Mouse (Mus musculus): Measurements from ENCODE around the gene Reg3b. TPM values are rescaled to one million over a fixed set of nuclear protein-coding genes. Genes with fewer than 3 reads are reported as not detected.
A peak's percentile ranks its signal among the peaks of the same experiment; 100 is the strongest.
"Not testable (repeated sequence)": the region's sequence is repeated elsewhere in the genome, so short reads cannot be mapped to it uniquely, and the experiment has no call there.

Reg3b gene
- polyA plus RNA-seq (2015; fragmentation: Nextera tagmentation; extraction: Ambion mirVana), result not detected in 2 replicates

GRCm38 (mm10) chr6:78370357-78370756, at the start of gene Reg3b:
Reg3b (plus strand) TSS chr6:78370657.
- no peak within 1 kb of the TSS for H3K4me3 ChIP-seq
- no peaks in the 10 kb centered on the region for H3K4me1 ChIP-seq

DNA sequence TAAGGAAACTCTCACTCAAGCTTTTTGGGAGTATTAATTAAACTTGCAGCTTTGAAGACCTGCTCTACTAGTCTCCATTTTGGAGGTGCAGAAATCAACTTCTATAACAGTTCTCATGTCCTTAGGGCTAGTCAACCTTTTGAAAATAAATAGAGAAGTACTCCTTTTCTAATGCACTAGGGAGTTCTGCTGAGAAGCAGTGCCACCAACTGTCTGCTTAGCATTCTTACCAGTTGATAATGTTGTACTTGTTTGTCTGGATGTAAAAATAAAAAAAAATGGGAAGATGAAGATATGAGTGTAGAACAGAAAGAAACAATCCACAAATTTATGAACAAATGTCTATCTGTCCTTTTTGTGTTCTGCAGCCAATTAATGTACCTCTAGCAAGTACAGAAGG, 42.7 kb upstream of the Reg3b start:
- Histone ChIP-seq H3K27me3 (no peaks in the 10 kb centered on the region), H3K4me3 (no peak overlapping the region), H3K4me1 (no peaks in the 10 kb centered on the region), H3K9me3 (no peaks in the 10 kb centered on the region), H3K4me2 (replicated peaks) (no peak overlapping the region), H3K9ac (replicated peaks) (no peak overlapping the region), H3K36me3 (no peaks in the 10 kb centered on the region), H3K27ac (replicated peaks) (no peak overlapping the region)
- ATAC-seq (replicated peaks), result no peak

More at GRCm38 (mm10) chr6:78370357-78370756, at the start of gene Reg3b:
- 95% methylated on average over 2 of the region's 2 CpGs for WGBS
- Histone ChIP-seq H3K27ac (replicated peaks) (no peak within 1 kb of the TSS), H3K27me3 (no peaks in the 10 kb centered on the region), H3K9me3 (no peaks in the 10 kb centered on the region), H3K4me2 (replicated peaks) (no peak within 1 kb of the TSS), H3K36me3 (no peaks in the 10 kb centered on the region), H3K9ac (replicated peaks) (no peak within 1 kb of the TSS)
- no peak for ATAC-seq (replicated peaks)

GRCm38 (mm10) chr6:78329166-78329565, 41.3 kb upstream of the Reg3b start:
- Histone ChIP-seq H3K9ac (replicated peaks) (no peak overlapping the region), H3K4me1 (no peaks in the 10 kb centered on the region), H3K9me3 (no peaks in the 10 kb centered on the region), H3K4me3 (no peak overlapping the region), H3K4me2 (replicated peaks) (no peak overlapping the region), H3K36me3 (no peaks in the 10 kb centered on the region), H3K27me3 (no peaks in the 10 kb centered on the region), H3K27ac (replicated peaks) (no peak overlapping the region)
- 64% methylated on average over 2 of the region's 2 CpGs for WGBS
- ATAC-seq (replicated peaks), result no peak; the same call in 1 of the 2 replicates

DNA sequence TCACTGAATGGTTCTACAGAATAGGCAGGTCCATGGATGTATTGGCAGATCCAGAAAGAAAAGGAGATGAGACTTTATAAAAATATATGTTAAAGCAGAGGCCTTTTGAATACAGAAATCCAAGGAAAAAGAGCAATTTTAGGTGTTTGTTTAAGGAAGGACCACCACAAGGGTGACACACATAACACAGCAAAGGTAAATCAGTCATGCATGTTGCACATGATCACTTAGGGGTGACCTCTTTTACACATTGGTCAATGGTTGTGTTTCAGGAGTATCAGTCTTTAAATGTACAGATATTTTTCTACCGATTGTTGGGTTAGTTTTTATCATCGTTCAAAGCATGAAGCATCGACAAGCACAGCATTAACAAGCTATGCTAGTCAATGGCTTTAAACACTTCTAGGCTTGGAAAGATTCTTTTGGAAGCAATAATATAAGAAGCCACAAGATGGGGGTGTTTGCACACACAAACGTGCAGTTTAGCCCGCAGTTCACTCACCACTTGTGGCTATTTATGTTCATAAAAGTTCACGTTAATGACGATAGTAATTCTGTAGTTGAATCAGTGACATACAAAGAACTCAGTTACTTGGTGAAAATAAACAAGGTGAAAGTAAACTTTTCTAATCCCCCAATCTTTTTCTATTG, 38.4 kb upstream of the Reg3b start:
- ATAC-seq (replicated peaks), result peak; percentile 82

GRCm38 (mm10) chr6:78340296-78340695, 30.2 kb upstream of the Reg3b start:
- no peak overlapping the region for H3K9ac ChIP-seq (replicated peaks)
- H3K4me1 ChIP-seq, result no peaks in the 10 kb centered on the region
- no peak overlapping the region for H3K4me2 ChIP-seq (replicated peaks)
- no peaks in the 10 kb centered on the region for H3K9me3 ChIP-seq
- no peaks in the 10 kb centered on the region for H3K27me3 ChIP-seq
- H3K4me3 ChIP-seq, result no peak overlapping the region
- no peak overlapping the region for H3K27ac ChIP-seq (replicated peaks)
- H3K36me3 ChIP-seq, result no peaks in the 10 kb centered on the region
- no peak for ATAC-seq (replicated peaks)

More for the DNA sequence above, 38.4 kb upstream of the Reg3b start:
- Histone ChIP-seq H3K9ac (replicated peaks) (no peak overlapping the region), H3K4me3 (no peak overlapping the region), H3K27me3 (no peaks in the 10 kb centered on the region), H3K27ac (replicated peaks) (no peak overlapping the region), H3K36me3 (no peaks in the 10 kb centered on the region), H3K4me1 (no peaks in the 10 kb centered on the region), H3K4me2 (replicated peaks) (no peak overlapping the region), H3K9me3 (no peaks in the 10 kb centered on the region)
- WGBS, result 31% methylated on average over 7 of the region's 7 CpGs

DNA sequence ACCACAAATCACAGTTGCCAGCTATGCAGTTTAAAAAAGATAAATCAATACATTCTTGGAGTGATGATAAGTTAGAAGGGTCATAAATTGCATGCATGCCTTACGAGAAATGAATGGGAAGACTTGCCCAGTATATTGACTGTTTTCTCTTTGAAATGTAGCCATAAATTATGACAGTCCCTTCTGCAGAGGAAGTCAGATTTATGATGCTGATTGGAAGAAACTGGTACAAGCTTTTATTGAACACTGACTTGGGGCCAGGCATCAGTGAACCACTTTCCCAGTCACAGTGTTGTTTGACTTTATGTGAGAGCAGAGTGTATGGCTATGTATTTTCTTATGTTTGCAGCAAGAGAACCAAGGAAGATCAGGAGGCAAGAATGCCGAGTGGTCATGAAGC, 28.8 kb upstream of the Reg3b start:
- Histone ChIP-seq H3K27ac (replicated peaks) (no peak overlapping the region), H3K36me3 (no peaks in the 10 kb centered on the region), H3K4me2 (replicated peaks) (no peak overlapping the region), H3K4me3 (no peak overlapping the region), H3K9ac (replicated peaks) (no peak overlapping the region), H3K9me3 (no peaks in the 10 kb centered on the region), H3K27me3 (no peaks in the 10 kb centered on the region), H3K4me1 (no peaks in the 10 kb centered on the region)
- 93% methylated on average over 2 of the region's 2 CpGs for WGBS
- ATAC-seq (replicated peaks), result no peak

GRCm38 (mm10) chr6:78361971-78362563, 8.4 kb upstream of the Reg3b start:
- H3K4me2 ChIP-seq (replicated peaks), result no peak overlapping the region
- 73% methylated on average over 2 of the region's 2 CpGs for WGBS
- H3K4me1 ChIP-seq, result no peaks in the 10 kb centered on the region
- H3K36me3 ChIP-seq, result no peaks in the 10 kb centered on the region
- ATAC-seq (replicated peaks), result no peak
- no peak overlapping the region for H3K9ac ChIP-seq (replicated peaks)
- no peak overlapping the region for H3K4me3 ChIP-seq
- no peak overlapping the region for H3K27ac ChIP-seq (replicated peaks)
- H3K27me3 ChIP-seq, result no peaks in the 10 kb centered on the region
- no peaks in the 10 kb centered on the region for H3K9me3 ChIP-seq

- Histone ChIP-seq H3K27me3 (no peaks in the 10 kb centered on the region), H3K4me3 (no peak within 1 kb of the TSS), H3K4me2 (replicated peaks) (no peak within 1 kb of the TSS), H3K9me3 (no peaks in the 10 kb centered on the region), H3K9ac (replicated peaks) (no peak within 1 kb of the TSS), H3K4me1 (no peaks in the 10 kb centered on the region), H3K36me3 (no peaks in the 10 kb centered on the region), H3K27ac (replicated peaks) (no peak within 1 kb of the TSS)
- WGBS, result 78% methylated on average over 2 of the region's 2 CpGs
- no peak for ATAC-seq (replicated peaks)
Observed at GRCm38 (mm10) chr6:78378765-78379164, 8.3 kb downstream of the Reg3b start, which contains the start of gene Reg3d. Reg3d (minus strand) TSS chr6:78378865.

DNA sequence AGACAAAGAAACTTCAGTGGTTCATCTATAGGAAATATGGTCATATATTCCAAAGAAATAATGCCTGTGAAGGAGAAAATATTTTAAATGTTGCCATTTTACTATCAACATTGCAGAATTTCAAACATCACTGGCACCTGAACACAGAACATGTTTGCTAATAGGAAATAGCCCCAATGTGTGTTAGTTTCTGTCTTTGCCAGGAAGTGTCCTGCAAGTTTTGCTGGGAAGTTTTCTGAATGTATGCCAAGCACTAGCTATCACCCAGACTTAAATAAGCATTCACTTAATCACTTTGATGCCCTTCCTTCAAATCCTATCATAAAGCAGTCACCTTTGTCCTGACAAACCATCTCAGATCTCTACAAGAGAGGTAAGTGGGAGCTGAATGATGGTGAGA, 10.0 kb downstream of the Reg3b start, which contains the start of gene Reg3a:
Reg3a (plus strand) TSS at position 301 of the 400 bp plus-strand sequence.
- Histone ChIP-seq H3K9me3 (no peaks in the 10 kb centered on the region), H3K36me3 (no peaks in the 10 kb centered on the region), H3K4me2 (replicated peaks) (no peak within 1 kb of the TSS)

GRCm38 (mm10) chr6:78385609-78386008, 15.2 kb downstream of the Reg3b start:
- ATAC-seq (replicated peaks), result 0 out of 2 replicates have a peak, but pooled peaks have one; percentile 26
- H3K9me3 ChIP-seq, result no peaks in the 10 kb centered on the region
- no peak overlapping the region for H3K4me2 ChIP-seq (replicated peaks)
- no peaks in the 10 kb centered on the region for H3K4me1 ChIP-seq
- no peaks in the 10 kb centered on the region for H3K36me3 ChIP-seq
- 80% methylated on average over 3 of the region's 3 CpGs for WGBS
- no peak overlapping the region for H3K4me3 ChIP-seq
- H3K9ac ChIP-seq (replicated peaks), result no peak overlapping the region
- H3K27me3 ChIP-seq, result no peaks in the 10 kb centered on the region
- H3K27ac ChIP-seq (replicated peaks), result no peak overlapping the region

More for the DNA sequence above, 10.0 kb downstream of the Reg3b start, which contains the start of gene Reg3a:
- no peak within 1 kb of the TSS for H3K9ac ChIP-seq (replicated peaks)
- no peaks in the 10 kb centered on the region for H3K27me3 ChIP-seq
- H3K4me1 ChIP-seq, result no peaks in the 10 kb centered on the region
- ATAC-seq (replicated peaks), result no peak
- no peak within 1 kb of the TSS for H3K27ac ChIP-seq (replicated peaks)
- no peak within 1 kb of the TSS for H3K4me3 ChIP-seq

DNA sequence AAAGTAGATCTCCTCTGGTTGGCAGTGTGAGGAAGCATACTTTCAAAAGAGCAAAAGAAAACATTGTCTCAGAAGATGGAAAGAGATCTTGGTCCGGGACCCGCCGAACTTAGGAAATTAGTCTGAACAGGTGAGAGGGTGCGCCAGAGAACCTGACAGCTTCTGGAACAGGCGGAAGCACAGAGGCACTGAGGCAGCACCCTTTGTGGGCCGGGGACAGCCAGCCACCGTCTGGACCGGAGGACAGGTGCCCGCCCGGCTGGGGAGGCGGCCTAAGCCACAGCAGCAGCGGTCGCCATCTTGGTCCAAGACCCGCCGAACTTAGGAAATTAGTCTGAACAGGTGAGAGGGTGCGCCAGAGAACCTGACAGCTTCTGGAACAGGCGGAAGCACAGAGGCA, 24.9 kb downstream of the Reg3b start, which contains the start of gene Reg2:
Reg2 (plus strand) TSS at position 301 of the 400 bp plus-strand sequence.
- H3K9me3 ChIP-seq; H3K36me3 ChIP-seq; ATAC-seq (replicated peaks): not testable (repeated sequence)

DNA sequence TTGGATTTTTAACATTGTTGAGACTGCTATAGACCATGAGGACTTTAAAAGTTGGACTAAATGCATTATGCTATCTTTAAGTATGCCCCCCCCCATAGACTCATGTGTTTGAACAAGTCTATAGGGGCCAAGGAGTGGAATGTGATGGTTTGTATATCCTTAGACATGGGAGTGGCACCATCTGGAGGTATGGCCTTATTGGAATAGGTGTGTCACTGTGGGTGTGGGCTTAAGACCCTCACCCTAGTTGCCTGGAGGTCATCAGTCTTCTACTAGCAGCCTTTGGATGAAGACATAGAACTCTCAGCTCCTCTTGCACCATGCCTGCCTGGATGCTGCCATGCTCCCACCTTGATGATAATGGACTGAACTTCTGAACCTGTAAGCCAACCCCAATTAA, 52.0 kb downstream of the Reg3b start, which contains the start of gene Reg1:
Reg1 (plus strand) TSS at position 301 of the 400 bp plus-strand sequence.
- H3K9me3 ChIP-seq; H3K4me2 ChIP-seq (replicated peaks); H3K27ac ChIP-seq (replicated peaks); H3K4me1 ChIP-seq; H3K4me3 ChIP-seq; H3K27me3 ChIP-seq; H3K9ac ChIP-seq (replicated peaks); H3K36me3 ChIP-seq; ATAC-seq (replicated peaks): not testable (repeated sequence)

More for the DNA sequence above, 24.9 kb downstream of the Reg3b start, which contains the start of gene Reg2:
- not testable (repeated sequence) for H3K4me3 ChIP-seq; H3K4me2 ChIP-seq (replicated peaks); H3K9ac ChIP-seq (replicated peaks); H3K27me3 ChIP-seq; H3K4me1 ChIP-seq; H3K27ac ChIP-seq (replicated peaks)
- 96% methylated on average over 4 of the region's 17 CpGs for WGBS

Data from forebrain, embryonic 15.5 days (tissue).